Mouse (Mus musculus) thymus, postnatal 0 days (tissue): ENCODE results near the gene Cldn8. TPM values are rescaled to one million over a fixed set of nuclear protein-coding genes. Genes with fewer than 3 reads are reported as not detected.

Experiments used
- DNase-seq: peaks from one replicate; pipeline ENCODE4 v3.0.0-alpha.2; 2015; ENCODE audit warnings: low spot score
- polyA plus RNA-seq: library from polyadenylated mRNA; unstranded; fragments of >200 nt; fragmentation: Nextera tagmentation; extraction: Ambion mirVana; gene quantifications from 2 replicates; pipeline ENCODE4 v1.2.1, GENCODE M21; 2015

The Cldn8 gene
- 2.7 and 3.3 TPM in 2 replicates for polyA plus RNA-seq

- DNase-seq: no peak
These were observed at the start of gene Cldn8 for GRCm38 (mm10) chr16:88563045-88563913. TSS of gene Cldn8 (minus strand) at chr16:88563183.

- no peak for DNase-seq
These were observed 49.7 kb upstream of the Cldn8 start for GRCm38 (mm10) chr16:88612712-88613111.

DNA sequence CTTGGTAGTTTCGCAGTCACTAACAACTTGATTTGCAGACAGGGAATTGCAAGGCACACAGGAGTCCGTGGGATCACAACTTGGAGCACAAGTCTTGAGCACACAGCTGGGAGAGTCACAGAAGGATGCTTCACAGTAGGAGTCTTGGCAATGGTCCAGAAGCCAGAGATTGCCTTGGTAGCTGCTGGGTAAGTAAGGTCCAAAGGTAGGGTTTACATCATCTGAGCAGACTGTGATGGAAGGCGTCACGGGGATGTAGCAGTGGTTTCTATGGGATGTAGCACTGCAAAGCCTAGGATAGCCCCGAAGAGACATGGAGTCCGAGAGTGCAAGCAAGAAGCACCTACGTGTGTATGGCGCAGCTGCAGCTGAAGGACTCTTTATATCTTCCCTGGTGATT is 48.9 kb upstream of the Cldn8 start, which contains the start of gene Krtap24-1:
TSS of gene Krtap24-1 (minus strand) at position 358 of the 400 bp plus-strand sequence.
- DNase-seq: no peak

- no peak for DNase-seq
These were observed 41.6 kb upstream of the Cldn8 start for GRCm38 (mm10) chr16:88604570-88604969.

DNA sequence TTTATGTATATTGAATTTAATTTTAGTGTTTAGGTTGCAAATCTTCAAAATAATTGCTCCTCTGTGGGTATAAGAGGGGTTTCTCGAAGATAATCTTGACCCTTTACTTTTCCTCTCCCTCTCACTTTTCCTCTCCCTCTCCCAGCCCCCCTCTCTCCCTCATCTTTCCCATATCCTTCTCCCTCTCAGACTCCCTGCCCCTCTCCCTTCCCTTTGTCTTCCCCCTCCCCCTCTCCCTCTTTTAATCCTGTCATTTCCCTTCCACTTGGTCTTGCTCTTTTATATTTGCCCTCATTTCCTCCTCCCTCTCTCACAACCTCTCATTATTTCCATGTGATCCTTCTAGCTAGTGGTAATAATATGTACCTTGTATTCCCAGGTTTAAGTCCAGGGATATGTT is 39.5 kb upstream of the Cldn8 start:
- no peak for DNase-seq

DNA sequence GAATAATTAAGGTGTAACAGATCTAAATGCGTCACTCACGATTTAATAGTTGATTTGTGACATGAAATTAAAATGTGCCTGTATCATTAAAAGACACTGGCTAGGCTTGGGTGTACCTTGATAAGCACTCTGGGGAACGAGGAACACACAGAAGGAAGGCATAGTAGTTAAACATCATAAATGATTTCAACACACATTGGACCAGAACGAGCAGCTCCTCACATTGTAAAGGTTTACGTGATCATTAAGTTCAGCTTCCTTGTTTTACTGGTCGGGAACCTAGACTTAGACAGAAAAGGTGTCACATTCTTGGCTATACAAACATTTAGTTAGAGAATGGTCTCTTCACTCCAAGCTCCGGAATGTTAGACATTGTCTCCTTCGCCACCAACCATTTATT is 37.3 kb upstream of the Cldn8 start:
- no peak for DNase-seq

GRCm38 (mm10) chr16:88599504-88600237 is 36.7 kb upstream of the Cldn8 start:
- no peak for DNase-seq

GRCm38 (mm10) chr16:88592758-88593157 is 29.8 kb upstream of the Cldn8 start:
- no peak for DNase-seq

GRCm38 (mm10) chr16:88583338-88583737 is 20.4 kb upstream of the Cldn8 start:
- no peak for DNase-seq

- no peak for DNase-seq
These were observed 13.1 kb upstream of the Cldn8 start for GRCm38 (mm10) chr16:88575885-88576679.

DNA sequence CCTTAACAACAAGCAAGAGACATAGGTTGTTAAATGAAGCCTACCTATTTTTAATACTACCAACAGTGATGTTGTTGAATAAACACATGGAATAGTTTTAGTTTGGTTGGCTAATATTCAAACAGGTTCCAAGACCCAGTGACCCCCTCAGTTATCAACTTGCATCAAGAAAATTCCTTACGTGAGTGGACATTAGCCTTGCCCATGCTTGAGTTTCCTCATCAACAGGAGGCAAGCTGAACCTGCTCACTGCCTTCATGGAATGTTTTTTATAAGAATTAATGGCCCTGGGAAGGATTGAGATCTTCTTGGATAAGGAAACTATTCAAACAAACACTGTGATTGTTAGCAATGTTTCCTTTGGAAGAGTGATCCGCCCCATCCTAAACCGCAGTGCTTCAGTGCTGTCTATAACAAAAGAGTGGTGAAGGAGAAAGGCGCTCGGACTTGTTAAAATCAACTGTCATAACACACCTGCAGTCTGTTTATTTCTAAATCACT is 10.0 kb upstream of the Cldn8 start:
- no peak for DNase-seq

DNA sequence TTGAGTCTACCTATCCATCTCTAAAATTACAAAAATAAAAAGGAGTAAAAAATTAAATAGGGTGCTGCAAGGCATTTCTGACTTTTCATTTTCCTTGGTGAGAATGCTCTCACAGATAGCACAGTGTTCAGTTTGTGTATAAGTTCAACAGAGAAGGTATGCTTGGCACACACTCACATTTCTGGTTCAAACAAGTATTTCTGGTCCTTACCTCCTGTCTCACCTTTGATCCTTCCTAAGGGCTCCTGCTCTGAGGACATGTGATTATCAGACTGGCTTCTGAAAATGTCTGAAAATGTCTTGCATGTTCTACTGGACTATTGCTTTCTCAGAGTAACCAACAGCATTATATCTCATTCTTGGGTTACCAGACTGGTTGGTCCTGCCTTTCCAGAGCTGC is 7.2 kb upstream of the Cldn8 start:
- no peak for DNase-seq

DNA sequence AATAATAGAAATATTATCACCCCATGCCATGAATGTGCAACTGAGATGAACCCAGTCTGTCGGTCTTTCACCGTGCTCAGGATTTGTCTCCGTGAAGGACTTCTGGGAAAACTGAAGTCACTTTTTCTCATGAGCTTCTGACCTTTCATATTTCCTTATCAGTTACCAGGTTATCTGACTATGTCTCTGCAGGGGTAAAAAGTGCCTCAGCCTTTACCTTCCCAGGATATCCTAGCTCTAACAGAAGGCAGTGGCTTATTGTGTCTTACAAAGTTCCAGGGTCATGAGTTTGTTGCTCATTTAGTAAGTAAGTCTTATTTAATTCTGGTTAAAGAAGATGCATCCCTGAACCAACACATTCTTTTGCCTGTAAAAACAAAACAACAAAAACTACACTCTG is 6.7 kb upstream of the Cldn8 start:
- DNase-seq: no peak

- DNase-seq: no peak
These were observed 6.1 kb upstream of the Cldn8 start for GRCm38 (mm10) chr16:88569096-88569495.

DNA sequence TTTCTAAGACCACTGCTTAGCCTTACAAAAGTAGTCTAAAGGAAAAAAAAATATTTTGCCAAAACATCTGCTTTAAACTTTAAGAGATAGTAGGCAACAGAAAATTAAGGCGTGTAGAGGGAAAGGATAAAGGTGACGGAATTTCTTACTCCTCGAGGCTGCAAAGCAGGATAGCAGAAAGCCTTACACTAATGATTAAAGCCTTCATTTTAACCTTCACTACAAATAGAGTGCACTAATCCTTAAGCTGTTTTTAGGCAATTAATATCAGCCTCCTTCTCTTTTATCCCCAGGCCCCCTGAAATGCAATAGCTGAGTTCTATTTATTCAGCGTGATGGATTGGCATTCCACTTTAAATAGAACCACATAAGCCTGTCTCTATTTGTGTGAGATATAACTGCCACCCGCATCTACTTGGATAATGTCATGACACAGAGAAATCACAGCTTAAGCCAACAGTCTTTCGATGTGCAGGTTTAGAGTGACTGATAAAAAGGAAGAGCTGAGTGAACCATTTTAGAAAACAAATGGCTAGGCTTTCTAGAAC is 1.3 kb downstream of the Cldn8 start:
- no peak for DNase-seq

GRCm38 (mm10) chr16:88542488-88542887 is 20.5 kb downstream of the Cldn8 start:
- DNase-seq: peak; percentile 15

DNA sequence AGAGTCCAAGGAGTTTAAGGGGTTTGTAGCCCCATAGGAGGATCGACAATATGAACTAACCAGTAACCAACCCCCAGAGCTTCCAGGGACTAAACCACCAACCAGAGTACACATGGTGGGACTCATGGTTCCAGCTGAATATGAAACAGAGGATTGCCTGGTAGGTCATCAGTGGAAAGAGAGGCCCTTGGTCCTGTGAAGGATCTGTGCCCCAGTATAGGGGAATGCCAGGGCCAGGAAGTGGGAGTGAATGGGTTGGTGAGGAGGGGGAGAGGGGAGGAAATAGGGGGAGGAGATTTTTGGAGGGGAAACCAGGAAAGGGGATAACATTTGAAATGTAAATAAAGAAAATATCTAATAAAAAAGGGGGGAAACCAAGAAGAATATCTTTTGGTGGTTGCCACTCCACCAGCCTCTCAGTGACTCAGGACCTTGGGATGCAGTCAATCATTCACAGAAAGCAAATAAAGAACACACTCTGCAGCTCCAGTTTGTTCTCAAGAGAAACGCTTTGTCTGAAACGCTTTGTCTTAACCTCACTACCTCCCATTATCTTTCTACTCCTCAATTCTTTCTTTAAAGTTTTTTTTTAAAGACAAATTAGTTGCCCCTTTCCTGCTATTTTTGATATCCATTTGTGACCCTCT is 23.0 kb downstream of the Cldn8 start:
- DNase-seq: no peak

DNA sequence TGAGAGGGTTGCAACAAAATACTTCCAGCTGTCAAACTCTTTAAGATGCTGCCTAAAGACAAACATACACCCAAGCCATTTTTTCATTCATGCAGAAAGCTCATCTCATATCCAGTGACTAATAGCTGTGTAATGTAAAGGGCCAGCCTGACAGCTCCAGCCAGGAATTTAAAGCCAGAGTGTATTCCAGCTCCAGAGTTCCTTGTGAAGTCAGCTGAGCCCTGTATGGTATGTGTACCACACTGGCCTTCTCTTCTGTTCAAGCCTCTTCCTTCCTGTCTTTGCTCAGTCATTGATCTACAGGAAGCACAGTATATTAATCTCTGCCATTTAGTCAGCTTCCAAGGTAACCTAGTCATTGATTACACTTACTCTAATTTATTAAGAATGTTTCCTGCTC is 51.6 kb downstream of the Cldn8 start:
- DNase-seq: no peak
